Mouse (Mus musculus) B cell, adult 2 months (primary cell): Measurements from ENCODE around the gene Lrr1.
"Not testable (repeated sequence)": the region's sequence is repeated elsewhere in the genome, so short reads cannot be mapped to it uniquely, and the experiment has no call there.

Source experiments
- DNase-seq, 2 experiments: peaks; one replicate each; pipeline ENCODE4 v3.0.0; 2022

Lrr1 gene

DNA sequence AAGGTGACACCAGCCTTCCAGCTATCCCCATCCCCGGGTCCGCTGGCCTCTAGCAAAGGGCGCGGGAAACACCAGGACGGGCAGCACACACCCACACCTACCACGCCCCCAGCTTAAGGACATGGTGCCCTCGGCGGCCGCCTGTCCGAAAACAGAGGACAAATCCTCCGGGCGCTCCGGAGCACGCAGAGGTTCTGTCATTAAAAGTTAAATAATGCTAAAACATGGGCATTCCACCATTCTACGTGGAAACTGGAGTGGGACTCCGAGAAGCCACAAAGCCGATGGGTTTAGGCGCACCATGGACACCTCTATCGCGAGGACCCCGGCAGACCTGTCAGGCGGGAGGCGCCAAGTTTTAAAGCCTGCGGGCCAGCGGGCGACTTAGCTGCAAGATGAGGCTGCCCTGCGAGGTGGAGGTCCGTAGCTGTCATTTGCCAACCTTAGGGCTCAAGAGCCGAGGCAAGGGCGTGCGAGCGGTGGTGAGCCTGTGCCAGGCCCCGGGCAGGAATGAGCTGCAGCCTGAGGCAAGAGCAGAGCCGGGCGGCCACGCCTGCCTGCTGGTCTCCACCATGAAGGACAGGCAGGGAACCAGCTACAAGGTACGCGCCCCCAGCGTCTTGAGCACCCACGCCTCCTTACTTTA is at the start of gene Lrr1:
Lrr1 (plus strand) TSS at position 354 of the 646 bp plus-strand sequence.
- peak; percentile 91 to 93 for DNase-seq

GRCm38 (mm10) chr12:69119908-69120307 is 48.7 kb upstream of the Lrr1 start:
- no peak for DNase-seq

- DNase-seq: no peak
Observed at GRCm38 (mm10) chr12:69122801-69123200, 45.8 kb upstream of the Lrr1 start.

- no peak for DNase-seq
Observed at GRCm38 (mm10) chr12:69125066-69125465, 43.5 kb upstream of the Lrr1 start.

DNA sequence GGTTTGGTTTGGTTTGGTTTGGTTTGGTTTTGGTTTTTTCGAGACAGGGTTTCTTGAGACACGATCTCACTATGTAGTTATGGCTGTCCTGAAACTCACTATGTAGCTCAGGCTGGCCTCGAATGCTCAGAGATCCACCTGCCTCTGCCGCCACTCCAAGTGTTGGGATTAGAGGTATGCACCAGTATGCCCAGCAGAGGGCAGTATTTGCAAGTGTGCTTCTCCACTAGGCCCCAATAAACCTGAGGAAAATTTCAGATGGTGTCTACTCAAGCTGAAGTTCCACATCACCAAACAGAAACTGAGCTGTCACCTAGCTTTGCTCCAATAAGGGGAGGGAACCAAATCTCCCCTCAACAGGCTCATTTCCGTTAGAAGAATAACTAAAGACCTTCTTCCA is 41.4 kb upstream of the Lrr1 start:
- peak; percentile 52 to 56 for DNase-seq

DNA sequence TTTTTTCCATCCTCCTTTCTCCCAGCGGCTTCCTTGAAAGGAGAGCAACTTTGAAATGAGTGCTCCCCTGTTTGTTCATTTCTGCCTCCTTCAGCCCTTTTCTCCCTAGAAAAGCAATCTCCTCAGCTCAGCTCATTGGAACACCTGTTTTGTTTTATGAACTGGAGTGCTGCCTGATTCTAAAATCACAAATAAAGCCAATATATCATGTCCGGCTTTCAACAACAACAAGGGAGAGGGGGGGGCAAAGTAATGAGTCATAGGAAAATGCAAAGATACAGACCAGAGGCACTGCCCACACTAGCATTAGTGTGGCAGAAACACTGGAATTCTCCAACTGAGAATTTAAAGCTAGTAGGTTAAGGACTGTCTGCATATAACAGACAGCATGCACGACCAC is 41.0 kb upstream of the Lrr1 start:
- no peak for DNase-seq

DNA sequence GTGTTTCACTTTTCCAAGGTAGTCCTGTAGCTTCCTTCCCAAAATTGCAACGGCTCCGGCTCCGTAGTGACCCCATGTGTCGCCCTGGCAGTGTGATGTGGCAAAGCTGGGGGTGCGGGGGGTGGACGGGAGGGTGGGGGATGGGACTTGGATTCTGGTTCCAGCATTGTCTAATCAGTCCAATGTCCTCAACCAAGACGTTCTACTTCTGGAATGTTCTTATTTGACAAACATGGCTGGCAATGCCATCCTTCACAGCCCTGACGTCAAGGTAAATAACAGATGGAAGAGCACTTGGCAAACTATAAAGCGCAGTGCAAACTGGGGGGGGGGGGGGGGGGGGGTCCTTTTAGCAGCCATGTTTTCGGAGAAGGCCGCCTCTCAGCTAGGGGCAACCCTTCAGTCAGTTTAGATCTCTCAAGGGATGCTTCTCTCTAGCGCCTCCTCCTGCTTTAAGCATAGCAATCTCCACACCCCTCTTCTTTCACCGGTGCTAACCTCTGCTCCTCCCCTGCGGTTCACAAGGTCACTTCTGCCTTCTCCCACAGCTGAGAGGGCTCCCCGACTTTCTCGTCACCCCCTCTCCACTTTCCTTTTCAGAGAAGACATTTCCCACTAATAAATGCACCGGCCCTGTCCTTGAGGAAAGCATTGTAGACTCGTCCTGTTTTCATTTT is 38.8 kb upstream of the Lrr1 start:
- DNase-seq: peak; percentile 12 to 16

- peak; percentile 9 to 14 for DNase-seq
Observed at GRCm38 (mm10) chr12:69130486-69130885, 38.1 kb upstream of the Lrr1 start.

DNA sequence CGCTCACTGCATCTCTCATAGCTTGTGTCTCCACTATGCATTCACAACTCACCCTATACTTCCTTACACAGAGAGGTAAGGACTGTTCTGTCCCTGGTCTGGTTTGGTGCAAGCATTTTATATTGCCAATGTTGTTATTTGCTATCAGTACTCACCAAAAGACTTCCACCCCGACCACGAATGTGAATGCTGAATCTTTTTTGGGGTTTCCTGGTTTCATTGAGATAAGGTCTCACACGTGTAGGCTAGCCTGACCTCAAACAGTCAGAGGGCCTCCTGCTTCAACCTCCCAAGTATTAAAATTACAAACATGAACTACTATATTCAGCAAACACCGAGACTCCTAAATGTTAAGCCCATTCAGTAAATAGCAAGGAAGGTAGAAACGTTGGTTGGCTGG is 37.3 kb upstream of the Lrr1 start:
- no peak for DNase-seq

GRCm38 (mm10) chr12:69131981-69132380 is 36.6 kb upstream of the Lrr1 start:
- DNase-seq: peak; percentile 36 to 41

DNA sequence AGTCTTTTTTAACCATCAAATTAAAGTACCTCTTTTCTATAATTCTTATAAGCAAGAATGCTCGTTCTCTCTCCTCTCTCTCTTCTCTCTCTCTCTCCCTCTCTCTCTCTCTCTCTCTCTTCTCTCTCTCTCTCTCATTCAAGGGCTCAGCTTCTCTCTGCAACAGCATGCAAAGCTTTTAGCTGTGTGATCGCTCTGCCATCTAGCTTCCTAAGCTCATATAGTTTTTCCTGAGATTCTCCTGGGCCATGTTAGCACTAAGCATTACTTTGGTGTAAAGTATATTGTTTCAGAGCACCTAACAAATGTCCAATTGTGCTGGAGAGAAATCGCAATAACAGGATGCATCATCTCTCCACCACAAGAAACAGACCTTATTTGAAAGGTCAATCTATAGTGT is 29.4 kb upstream of the Lrr1 start:
- DNase-seq: no peak

DNA sequence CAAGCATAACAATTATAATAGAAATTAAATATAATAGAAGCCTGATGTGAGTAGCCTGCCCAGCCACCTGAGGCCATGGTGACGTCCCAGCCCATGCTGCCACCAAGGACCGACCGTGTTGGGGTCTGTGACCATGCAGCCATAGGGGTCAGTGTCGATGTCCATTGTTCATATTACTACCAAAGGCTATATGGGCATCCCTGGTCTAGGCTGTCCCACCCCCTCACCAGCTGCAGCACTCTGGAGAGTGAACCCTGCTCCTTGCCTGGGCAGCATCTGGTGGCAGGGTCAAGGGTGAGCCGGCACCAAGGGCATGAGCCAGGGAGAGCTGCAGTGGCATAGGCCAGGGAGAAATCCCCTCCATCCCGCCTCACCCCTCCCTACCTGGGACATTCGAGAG is 28.8 kb upstream of the Lrr1 start:
- DNase-seq: no peak

DNA sequence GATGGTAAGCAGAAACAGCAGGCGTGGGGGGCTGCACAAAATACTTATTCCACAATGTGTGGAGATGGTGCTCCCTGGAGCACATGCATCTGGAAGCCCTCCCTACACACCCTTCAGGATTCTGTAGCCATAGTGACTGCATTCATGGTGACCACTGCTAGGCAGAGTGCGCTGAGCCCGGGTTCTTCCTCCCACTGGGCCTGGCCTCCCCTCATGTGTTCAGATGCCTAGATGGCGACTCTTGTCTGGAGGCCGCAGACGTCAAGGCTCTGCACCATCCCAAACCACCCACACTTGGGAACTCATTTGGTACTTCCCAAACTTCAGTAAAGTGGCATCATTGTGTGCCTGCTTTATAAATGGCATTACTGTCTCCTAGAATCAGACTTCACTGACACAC is 25.2 kb upstream of the Lrr1 start:
- no peak for DNase-seq

- no peak for DNase-seq
Observed at GRCm38 (mm10) chr12:69147166-69147735, 21.4 kb upstream of the Lrr1 start.

DNA sequence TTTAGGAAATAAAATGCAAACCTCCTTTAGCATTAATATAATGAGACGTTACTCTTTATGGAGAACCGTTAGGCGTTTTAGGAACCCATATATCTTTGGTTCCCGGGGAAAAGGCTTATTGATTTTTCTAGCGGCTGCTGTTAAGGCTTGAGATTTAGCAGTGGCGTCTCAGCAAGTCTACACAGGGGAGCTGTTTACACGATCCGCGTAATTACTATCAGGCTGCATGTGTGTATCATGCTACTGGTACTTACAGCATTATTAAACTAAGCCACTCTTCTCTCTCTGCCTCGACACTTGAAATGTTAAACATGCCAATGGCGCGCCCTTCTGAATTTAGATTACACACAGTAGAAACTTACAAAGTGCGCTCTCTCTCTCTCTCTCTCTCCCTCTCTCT is 18.6 kb upstream of the Lrr1 start:
- DNase-seq: no peak

- DNase-seq: no peak
Observed at GRCm38 (mm10) chr12:69155923-69156322, 12.7 kb upstream of the Lrr1 start.

GRCm38 (mm10) chr12:69156436-69156835 is 12.2 kb upstream of the Lrr1 start:
- DNase-seq: no peak

DNA sequence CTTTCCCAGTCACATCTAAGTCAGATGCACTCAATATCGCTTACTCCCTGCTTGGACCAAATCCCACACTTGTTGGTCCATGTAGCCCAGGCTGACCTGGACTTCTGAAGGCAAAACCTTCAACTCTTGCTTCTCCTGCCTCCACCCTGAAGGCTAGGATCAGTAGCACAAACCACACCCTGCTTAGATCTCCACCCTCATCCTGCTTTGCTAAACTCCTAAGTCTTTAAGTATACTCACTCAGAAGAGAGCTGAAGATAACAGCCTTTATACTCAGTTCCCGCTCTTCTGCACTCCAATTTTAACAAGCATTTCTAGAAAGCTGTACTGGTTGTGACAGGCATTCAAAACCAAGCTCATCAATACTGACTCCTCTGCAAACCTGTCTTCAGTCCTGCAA is 11.5 kb upstream of the Lrr1 start:
- DNase-seq: no peak

GRCm38 (mm10) chr12:69158366-69158764 is 10.2 kb upstream of the Lrr1 start:
- no peak for DNase-seq

DNA sequence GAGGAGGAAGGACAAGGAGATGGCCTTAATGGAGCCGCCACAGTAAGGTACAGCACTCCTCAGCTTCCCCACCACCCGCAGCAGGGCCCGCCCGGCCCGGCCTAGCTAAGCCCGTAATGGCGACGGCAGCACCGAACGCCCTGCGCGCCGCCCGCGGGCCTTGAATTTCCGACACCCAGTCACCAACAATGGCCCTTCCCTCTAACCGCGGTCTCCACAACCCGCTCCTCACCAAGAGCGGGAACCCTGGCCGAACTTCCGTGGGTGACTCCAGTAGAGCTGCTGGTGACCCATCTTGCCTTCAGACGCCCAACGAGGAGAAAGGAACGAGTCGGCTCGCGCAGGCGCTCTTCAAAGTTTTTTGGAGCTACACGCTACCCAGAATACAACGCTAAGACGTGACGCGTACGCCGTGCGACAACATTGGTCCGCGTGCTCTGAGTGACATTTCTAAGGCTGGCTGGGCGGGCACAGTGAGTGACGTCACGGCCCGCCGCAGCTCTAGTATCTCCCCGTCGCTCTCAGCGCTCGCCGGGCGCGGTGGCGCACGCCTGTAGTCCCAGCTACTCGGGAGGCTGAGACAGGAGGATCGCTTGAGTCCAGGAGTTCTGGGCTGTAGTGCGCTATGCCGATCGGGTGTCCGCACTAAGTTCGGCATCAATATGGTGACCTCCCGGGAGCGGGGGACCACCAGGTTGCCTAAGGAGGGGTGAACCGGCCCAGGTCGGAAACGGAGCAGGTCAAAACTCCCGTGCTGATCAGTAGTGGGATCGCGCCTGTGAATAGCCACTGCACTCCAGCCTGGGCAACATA is 9.6 kb upstream of the Lrr1 start, which contains the start of gene Rps29:
Rps29 (minus strand) TSS at position 422 of the 813 bp plus-strand sequence.
- peak; percentile 97 to 98 for DNase-seq

- DNase-seq: peak in 1 of 2 experiments; percentile 47
Observed at GRCm38 (mm10) chr12:69159578-69159940, 9.1 kb upstream of the Lrr1 start.

- DNase-seq: not testable (repeated sequence)
Observed at GRCm38 (mm10) chr12:69160677-69161076, 7.9 kb upstream of the Lrr1 start.

- not testable (repeated sequence) for DNase-seq
Observed at GRCm38 (mm10) chr12:69163586-69163985, 5.0 kb upstream of the Lrr1 start.
